Mouse (Mus musculus) limb, embryonic 15.5 days (tissue): ENCODE results near the gene Ctbp2. TPM values are rescaled to one million over a fixed set of nuclear protein-coding genes. Genes with fewer than 3 reads are reported as not detected.

ENCODE experiments used
- ATAC-seq: fragments of 200-750 bp; cut with Nextera tagmentation; 2 replicates; pipeline ENCODE4 v1.8.0; 2017; ENCODE audit warnings: low read depth, moderate TSS enrichment; ENCODE audit not compliant: insufficient number of reproducible peaks, low FRiP score, low TSS enrichment
- H3K27ac ChIP-seq: fragments of 300-500 bp; sonication (generic); 2 replicates; pipeline ENCODE4 v1.5.1; 2015; ENCODE audit warnings: moderate library complexity, mild to moderate bottlenecking, inconsistent platforms
- H3K27me3 ChIP-seq: fragments of 300-500 bp; sonication (generic); 2 replicates; pipeline ENCODE4 v1.6.1; 2015; ENCODE audit warnings: inconsistent platforms
- H3K36me3 ChIP-seq: fragments of 300-500 bp; sonication (generic); 2 replicates; pipeline ENCODE4 v1.6.1; 2015; ENCODE audit warnings: inconsistent platforms
- H3K4me1 ChIP-seq: fragments of 300-500 bp; sonication (generic); 2 replicates; pipeline ENCODE4 v1.6.1; 2015; ENCODE audit warnings: inconsistent platforms
- H3K4me2 ChIP-seq: fragments of 300-500 bp; sonication (generic); 2 replicates; pipeline ENCODE4 v1.6.1; 2015; ENCODE audit warnings: mild to moderate bottlenecking, inconsistent platforms
- H3K4me3 ChIP-seq: fragments of 300-500 bp; sonication (generic); 2 replicates; pipeline ENCODE4 v1.5.1; 2015; ENCODE audit warnings: mild to moderate bottlenecking, inconsistent platforms
- H3K9ac ChIP-seq: fragments of 300-500 bp; sonication (generic); 2 replicates; pipeline ENCODE4 v1.6.1; 2015; ENCODE audit warnings: inconsistent platforms
- H3K9me3 ChIP-seq: fragments of 300-500 bp; sonication (generic); 2 replicates; pipeline ENCODE4 v1.6.1; 2016; ENCODE audit warnings: inconsistent platforms
- WGBS: fragments of 180-500 bp; shearing (Covaris S2); methylation state at CpG from one replicate; pipeline ENCODE4 v1.1.7; 2015; 5-methylcytosine and 5-hydroxymethylcytosine counted together
- polyA plus RNA-seq: library from polyadenylated mRNA; unstranded; fragments of >200 nt; fragmentation: Nextera tagmentation; extraction: Ambion mirVana; gene quantifications from 2 replicates; pipeline ENCODE4 v1.2.1, GENCODE M21; 2015

Gene Ctbp2
- polyA plus RNA-seq, 1 experiment from 2014 or later, result 56.3 TPM

- no peaks in the 10 kb centered on the region for H3K4me1 ChIP-seq
- no peak overlapping the region for H3K27ac ChIP-seq
- no peaks in the 10 kb centered on the region for H3K9me3 ChIP-seq
- peaks cover 76% of the 10 kb centered on the region for H3K36me3 ChIP-seq
- WGBS, result 81% methylated on average over 6 of the region's 6 CpGs
- no peaks in the 10 kb centered on the region for H3K27me3 ChIP-seq
- no peak for ATAC-seq
- no peak overlapping the region for H3K4me3 ChIP-seq
- H3K4me2 ChIP-seq, result no peak overlapping the region
- no peak overlapping the region for H3K9ac ChIP-seq
These were observed 129.4 kb downstream of the Ctbp2 start for GRCm38 (mm10) chr7:132994628-132995191.

DNA sequence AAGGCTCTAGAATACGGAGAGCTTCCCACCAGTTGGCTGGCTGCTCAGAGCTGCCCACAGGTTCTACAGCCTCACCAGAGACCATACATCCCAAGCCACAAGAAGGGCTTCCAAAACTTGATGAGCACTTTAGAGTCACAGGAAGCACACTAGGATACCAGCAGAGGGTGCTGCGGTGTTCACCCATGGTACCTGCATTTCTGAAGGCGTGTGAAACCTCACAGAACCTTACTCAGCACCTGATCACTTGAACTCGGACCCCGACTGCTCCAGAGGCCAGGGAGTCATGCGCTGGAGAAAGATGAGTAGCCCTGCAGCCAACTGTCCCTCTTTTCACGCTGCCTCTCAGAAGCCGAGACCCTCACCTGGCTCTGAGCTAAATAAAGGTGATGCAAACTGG lies 130.0 kb downstream of the Ctbp2 start:
- H3K4me3 ChIP-seq, result no peak overlapping the region
- H3K9me3 ChIP-seq, result no peaks in the 10 kb centered on the region
- H3K4me2 ChIP-seq, result no peak overlapping the region
- WGBS, result 85% methylated on average over 8 of the region's 8 CpGs
- H3K9ac ChIP-seq, result no peak overlapping the region
- no peak overlapping the region for H3K27ac ChIP-seq
- no peak for ATAC-seq
- H3K27me3 ChIP-seq, result no peaks in the 10 kb centered on the region
- H3K36me3 ChIP-seq, result peaks cover 80% of the 10 kb centered on the region
- no peaks in the 10 kb centered on the region for H3K4me1 ChIP-seq

DNA sequence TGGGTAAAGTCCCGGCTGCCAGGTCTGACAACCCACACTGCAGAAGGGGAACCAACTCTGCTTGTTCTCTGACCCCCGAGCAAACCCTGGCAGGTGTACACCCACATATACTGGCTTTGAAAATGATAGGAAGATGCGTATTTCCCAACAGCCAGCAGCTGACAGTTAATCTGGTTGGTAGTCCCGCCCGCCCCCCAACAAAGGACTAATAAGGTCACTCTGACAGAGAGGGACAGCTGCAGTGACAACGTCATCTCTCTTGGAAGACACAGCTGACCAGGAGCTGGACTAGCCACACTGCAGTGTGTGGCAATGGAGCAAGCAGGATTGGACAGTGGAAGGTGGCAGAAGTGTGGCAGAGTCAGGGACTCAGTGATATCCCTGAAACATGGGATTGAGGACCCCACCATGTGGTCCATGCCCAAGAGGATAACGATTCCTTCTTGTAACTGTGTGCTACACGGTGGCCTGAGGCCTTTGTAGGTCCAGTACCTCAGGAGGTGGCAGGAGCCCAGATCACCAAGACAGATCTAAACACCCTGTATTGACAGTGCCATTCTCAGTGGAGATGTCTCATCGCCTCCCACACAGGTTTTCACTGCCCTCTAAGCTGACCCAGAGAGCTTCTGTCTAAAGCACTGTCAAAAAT lies 131.1 kb downstream of the Ctbp2 start:
- no peaks in the 10 kb centered on the region for H3K4me1 ChIP-seq
- no peak overlapping the region for H3K9ac ChIP-seq
- peaks cover 80% of the 10 kb centered on the region for H3K36me3 ChIP-seq
- no peak overlapping the region for H3K27ac ChIP-seq
- no peaks in the 10 kb centered on the region for H3K27me3 ChIP-seq
- WGBS, result 91% methylated on average over 9 of the region's 9 CpGs
- H3K4me3 ChIP-seq, result no peak overlapping the region
- 0 out of 2 replicates have a peak, but pooled peaks have one; percentile 49 for ATAC-seq
- H3K4me2 ChIP-seq, result no peak overlapping the region
- H3K9me3 ChIP-seq, result no peaks in the 10 kb centered on the region

DNA sequence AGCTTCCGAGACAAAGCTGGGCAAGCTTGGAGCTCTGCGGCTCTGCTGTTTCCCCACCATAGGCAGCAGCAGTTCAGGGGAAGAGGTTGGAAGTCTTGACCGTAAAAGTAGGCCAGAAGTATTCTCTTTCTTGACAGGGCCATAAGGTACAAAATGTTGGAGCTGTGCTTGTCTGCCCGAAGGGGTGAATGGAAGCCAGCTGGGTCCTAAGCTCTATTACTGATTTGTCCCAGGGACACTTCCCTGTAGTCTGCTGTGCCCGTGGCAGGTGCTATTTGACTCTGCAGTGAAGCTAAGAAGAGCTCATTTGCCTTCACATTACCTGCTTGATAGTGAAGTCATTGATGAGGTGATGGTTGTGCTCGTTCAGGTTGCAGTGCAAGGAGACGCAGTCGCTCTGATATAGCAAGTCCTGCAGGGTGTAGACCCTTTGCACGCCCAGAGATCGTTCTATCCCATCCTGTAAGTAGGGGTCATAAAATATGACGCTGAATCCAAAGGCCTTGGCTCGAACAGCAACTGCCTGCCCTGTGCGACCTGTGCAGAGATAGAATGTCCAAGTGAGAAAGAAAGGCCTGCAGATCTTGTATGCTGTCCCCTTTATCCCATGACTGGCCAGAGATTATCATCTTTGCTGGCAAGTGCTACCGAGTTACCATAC lies 132.8 kb downstream of the Ctbp2 start:
- Histone ChIP-seq H3K9me3 (no peaks in the 10 kb centered on the region), H3K36me3 (peaks cover 72% of the 10 kb centered on the region), H3K4me1 (no peaks in the 10 kb centered on the region), H3K4me3 (no peak overlapping the region), H3K27ac (no peak overlapping the region), H3K27me3 (no peaks in the 10 kb centered on the region), H3K9ac (no peak overlapping the region), H3K4me2 (no peak overlapping the region)
- 84% methylated on average over 14 of the region's 14 CpGs for WGBS
- ATAC-seq, result no peak

GRCm38 (mm10) chr7:132989839-132990238 lies 134.3 kb downstream of the Ctbp2 start:
- Histone ChIP-seq H3K27me3 (no peaks in the 10 kb centered on the region), H3K4me3 (no peak overlapping the region), H3K27ac (no peak overlapping the region), H3K4me1 (no peaks in the 10 kb centered on the region), H3K9me3 (no peaks in the 10 kb centered on the region), H3K36me3 (peaks cover 69% of the 10 kb centered on the region), H3K9ac (no peak overlapping the region), H3K4me2 (no peak overlapping the region)
- WGBS, result 88% methylated on average over 5 of the region's 5 CpGs
- ATAC-seq, result no peak

- ATAC-seq, result no peak
- H3K36me3 ChIP-seq, result peaks cover 54% of the 10 kb centered on the region
- H3K9ac ChIP-seq, result no peak overlapping the region
- H3K27ac ChIP-seq, result no peak overlapping the region
- no peaks in the 10 kb centered on the region for H3K27me3 ChIP-seq
- no peaks in the 10 kb centered on the region for H3K9me3 ChIP-seq
- H3K4me3 ChIP-seq, result no peak overlapping the region
- H3K4me1 ChIP-seq, result no peaks in the 10 kb centered on the region
- 79% methylated on average over 3 of the region's 3 CpGs for WGBS
- H3K4me2 ChIP-seq, result no peak overlapping the region
These were observed 141.5 kb downstream of the Ctbp2 start for GRCm38 (mm10) chr7:132982639-132983038.

- H3K4me3 ChIP-seq, result no peak overlapping the region
- H3K4me1 ChIP-seq, result no peaks in the 10 kb centered on the region
- WGBS, result 94% methylated on average over 2 of the region's 2 CpGs
- no peak overlapping the region for H3K9ac ChIP-seq
- H3K36me3 ChIP-seq, result peaks cover 40% of the 10 kb centered on the region
- H3K9me3 ChIP-seq, result no peaks in the 10 kb centered on the region
- no peak overlapping the region for H3K27ac ChIP-seq
- no peak for ATAC-seq
- no peaks in the 10 kb centered on the region for H3K27me3 ChIP-seq
- H3K4me2 ChIP-seq, result no peak overlapping the region
These were observed 146.2 kb downstream of the Ctbp2 start for GRCm38 (mm10) chr7:132977981-132978380.

DNA sequence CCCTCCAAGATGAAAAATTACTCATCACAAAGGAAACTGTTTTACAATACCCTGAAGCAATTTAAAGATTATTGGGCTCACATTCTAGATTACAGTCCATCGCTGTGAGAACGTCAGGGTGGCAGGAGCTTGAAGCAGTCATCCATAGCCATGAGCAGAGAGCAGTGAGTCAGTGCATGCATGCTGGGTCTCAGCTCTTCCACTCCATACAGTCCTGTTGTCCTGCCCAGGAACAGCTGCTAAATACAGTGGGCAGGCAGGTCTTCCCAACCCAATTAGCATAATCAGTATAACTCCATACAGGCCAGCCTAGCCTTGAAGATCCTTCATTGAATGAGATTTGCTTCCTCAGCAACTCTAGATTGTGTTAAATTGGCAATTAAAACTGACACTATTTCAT lies 148.1 kb downstream of the Ctbp2 start:
- H3K4me1 ChIP-seq, result no peaks in the 10 kb centered on the region
- H3K9me3 ChIP-seq, result no peaks in the 10 kb centered on the region
- H3K4me2 ChIP-seq, result no peak overlapping the region
- peaks cover 29% of the 10 kb centered on the region for H3K36me3 ChIP-seq
- ATAC-seq, result no peak
- H3K27ac ChIP-seq, result no peak overlapping the region
- 53% methylated on average over 2 of the region's 2 CpGs for WGBS
- H3K9ac ChIP-seq, result no peak overlapping the region
- H3K27me3 ChIP-seq, result no peaks in the 10 kb centered on the region
- no peak overlapping the region for H3K4me3 ChIP-seq

DNA sequence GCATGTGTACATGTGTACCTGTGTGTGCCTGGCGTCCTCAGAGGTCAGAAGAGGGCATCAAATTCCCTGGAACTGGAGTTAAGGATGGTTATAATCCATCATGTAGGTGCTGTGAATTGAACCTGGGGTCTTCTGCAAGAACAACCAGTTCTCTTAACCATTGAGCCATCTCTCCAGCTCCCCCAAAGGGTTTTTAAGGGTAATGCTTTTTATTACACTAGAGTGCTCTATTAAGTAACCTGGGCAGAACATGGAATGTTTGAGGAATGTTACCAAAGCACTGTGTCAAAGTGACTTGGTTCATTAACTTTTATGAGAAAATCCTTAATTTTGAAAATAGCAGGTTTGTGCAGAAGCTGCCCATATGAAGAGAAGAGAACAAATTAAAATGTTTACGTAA lies 152.1 kb downstream of the Ctbp2 start:
- no peaks in the 10 kb centered on the region for H3K27me3 ChIP-seq
- H3K27ac ChIP-seq, result no peak overlapping the region
- no peak overlapping the region for H3K4me3 ChIP-seq
- H3K4me1 ChIP-seq, result no peaks in the 10 kb centered on the region
- ATAC-seq, result no peak
- H3K36me3 ChIP-seq, result peaks cover 28% of the 10 kb centered on the region
- WGBS, result 93% methylated on average over 2 of the region's 2 CpGs
- no peaks in the 10 kb centered on the region for H3K9me3 ChIP-seq
- no peak overlapping the region for H3K4me2 ChIP-seq
- H3K9ac ChIP-seq, result no peak overlapping the region

- Histone ChIP-seq H3K27me3 (no peaks in the 10 kb centered on the region), H3K4me1 (no peaks in the 10 kb centered on the region), H3K9ac (no peak overlapping the region), H3K9me3 (no peaks in the 10 kb centered on the region), H3K27ac (no peak overlapping the region), H3K4me2 (no peak overlapping the region), H3K4me3 (no peak overlapping the region), H3K36me3 (0 out of 2 replicates have a peak, but pooled peaks cover 17% of the 10 kb centered on the region)
- WGBS, result 83% methylated on average over 2 of the region's 2 CpGs
- ATAC-seq, result no peak
These were observed 158.4 kb downstream of the Ctbp2 start for GRCm38 (mm10) chr7:132965707-132966106.

GRCm38 (mm10) chr7:132964395-132964794 lies 159.8 kb downstream of the Ctbp2 start:
- Histone ChIP-seq H3K4me1 (no peaks in the 10 kb centered on the region), H3K4me2 (no peak overlapping the region), H3K27ac (no peak overlapping the region), H3K27me3 (no peaks in the 10 kb centered on the region), H3K4me3 (no peak overlapping the region), H3K9me3 (no peaks in the 10 kb centered on the region), H3K9ac (no peak overlapping the region), H3K36me3 (0 out of 2 replicates have a peak, but pooled peaks cover 16% of the 10 kb centered on the region)
- no peak for ATAC-seq
- WGBS, result 78% methylated on average over 3 of the region's 3 CpGs

DNA sequence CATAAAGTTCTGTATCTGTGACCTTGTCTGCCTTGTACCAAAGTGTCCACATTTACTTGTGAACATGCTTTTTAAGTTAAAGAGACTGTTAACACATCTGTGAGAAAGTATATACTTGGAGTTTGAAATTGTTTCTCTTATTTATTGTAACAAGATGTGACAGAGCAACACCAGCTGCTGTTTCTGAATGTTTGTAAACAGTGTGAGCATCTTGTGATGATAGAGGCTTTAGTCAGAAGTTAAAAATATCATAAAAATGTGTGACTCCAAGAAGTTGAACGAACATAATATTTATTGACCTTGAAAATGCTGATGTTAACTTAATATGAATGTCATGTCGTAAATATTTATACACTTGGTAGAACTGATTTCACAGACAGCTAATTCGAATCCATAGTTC lies 173.5 kb downstream of the Ctbp2 start:
- Histone ChIP-seq H3K9me3 (no peaks in the 10 kb centered on the region), H3K9ac (no peak overlapping the region), H3K4me1 (no peaks in the 10 kb centered on the region), H3K27me3 (no peaks in the 10 kb centered on the region), H3K27ac (no peak overlapping the region), H3K4me3 (no peak overlapping the region), H3K36me3 (0 out of 2 replicates have a peak, but pooled peaks cover 4% of the 10 kb centered on the region), H3K4me2 (no peak overlapping the region)
- 81% methylated on average over 3 of the region's 3 CpGs for WGBS
- ATAC-seq, result no peak
